Mouse (Mus musculus): ENCODE measurements at regions not wholly inside any gene's neighbourhood (a gene's known extent, or its start where the extent isn't known, plus 50 kb on each side); places are given as distances from the start of the nearest gene placed in this dataset.
A peak's percentile ranks its signal among the peaks of the same experiment; 100 is the strongest.
"Not testable (repeated sequence)": the region's sequence is repeated elsewhere in the genome, so short reads cannot be mapped to it uniquely, and the experiment has no call there.

DNA sequence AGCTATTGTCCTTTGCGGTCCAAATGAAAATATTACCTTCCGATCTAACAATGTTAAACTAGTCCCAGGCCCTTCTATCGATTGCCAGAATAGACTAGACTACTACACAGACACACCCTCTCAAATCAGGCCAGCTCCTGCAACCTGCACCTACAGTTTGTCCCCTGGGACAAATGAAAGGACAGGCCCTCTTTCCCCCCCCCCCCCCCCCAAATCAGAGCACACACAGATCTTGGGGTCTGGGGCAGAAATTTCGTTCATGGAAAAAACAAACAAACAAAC lies 77.8 kb downstream of the BC107364 start:
- WGBS, result no CpG with 5 or more reads among the region's 4 CpGs
- ATAC-seq (ENCODE audit: low read depth), result 0 out of 2 replicates have a peak, but pooled peaks have one; percentile 32
- H3K36me3 ChIP-seq; H3K9me3 ChIP-seq; H3K27me3 ChIP-seq; H3K27ac ChIP-seq (replicated peaks); H3K9ac ChIP-seq; H3K4me3 ChIP-seq; H3K4me1 ChIP-seq (replicated peaks); H3K4me2 ChIP-seq: not testable (repeated sequence)

GRCm38 (mm10) chr3:96373600-96374342 lies 78.3 kb downstream of the BC107364 start:
- WGBS, result 7% methylated on average over 2 of the region's 43 CpGs

DNA sequence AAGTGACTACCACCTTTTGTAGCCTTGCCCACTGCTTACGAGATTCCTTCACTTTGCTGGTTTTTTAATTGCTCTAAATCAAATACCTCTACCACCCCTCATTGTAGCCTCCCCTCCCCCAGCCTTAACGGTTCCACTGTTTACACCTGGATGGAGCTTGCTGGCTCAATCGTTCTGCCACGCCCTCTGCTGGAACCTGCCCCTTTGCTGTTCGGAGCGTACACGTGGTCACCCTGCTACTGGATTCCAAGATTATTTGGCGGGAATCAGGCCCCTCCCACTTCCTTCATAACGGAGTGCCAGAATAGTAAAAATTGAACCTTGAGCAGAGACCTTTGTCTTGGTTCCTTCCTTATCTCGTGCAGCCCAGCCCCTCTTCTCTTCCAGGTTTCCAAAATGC lies 68.8 kb upstream of the Fcgr1 start:
- H3K27me3 ChIP-seq, result peaks cover 19% of the 10 kb centered on the region
- H3K4me1 ChIP-seq (replicated peaks); H3K9ac ChIP-seq; H3K36me3 ChIP-seq; ATAC-seq (ENCODE audit: low read depth); H3K4me3 ChIP-seq; H3K4me2 ChIP-seq; H3K27ac ChIP-seq (replicated peaks); H3K9me3 ChIP-seq: not testable (repeated sequence)
- 41% methylated on average over 10 of the region's 10 CpGs for WGBS

More at GRCm38 (mm10) chr3:96373600-96374342, 78.3 kb downstream of the BC107364 start:
- H3K4me1 ChIP-seq (replicated peaks); H3K9me3 ChIP-seq; H3K4me2 ChIP-seq; H3K36me3 ChIP-seq; H3K9ac ChIP-seq; H3K27ac ChIP-seq (replicated peaks); H3K27me3 ChIP-seq; H3K4me3 ChIP-seq: not testable (repeated sequence)
- ATAC-seq (ENCODE audit: low read depth), result peak; percentile 84

DNA sequence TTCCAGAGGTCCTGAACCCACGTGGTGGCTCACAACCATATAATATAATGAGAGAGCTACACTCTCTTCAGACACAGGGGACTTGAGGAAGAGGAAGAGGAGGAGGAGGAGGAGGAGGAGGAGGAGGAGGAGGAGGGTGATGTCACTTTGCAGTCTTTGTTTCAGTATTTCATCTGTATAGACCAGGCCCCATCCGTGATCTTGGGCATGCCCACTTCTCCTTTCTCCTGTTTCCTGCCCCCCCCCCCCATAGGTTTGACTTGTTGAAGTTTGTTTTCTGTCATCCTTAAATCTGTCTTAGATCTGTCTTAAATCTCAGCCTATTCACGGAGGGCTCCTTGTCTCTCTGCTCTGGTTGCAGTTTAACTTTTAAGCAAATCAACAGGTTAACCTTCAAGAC lies 67.0 kb upstream of the Fcgr1 start:
- 70% methylated on average over 3 of the region's 3 CpGs for WGBS
- Histone ChIP-seq H3K9ac (no peak overlapping the region), H3K4me2 (no peak overlapping the region), H3K27me3 (peaks cover 19% of the 10 kb centered on the region), H3K4me3 (no peak overlapping the region), H3K9me3 (no peaks in the 10 kb centered on the region), H3K36me3 (no peaks in the 10 kb centered on the region), H3K27ac (replicated peaks) (no peak overlapping the region), H3K4me1 (replicated peaks) (no peaks in the 10 kb centered on the region)
- no peak for ATAC-seq (ENCODE audit: low read depth)

- H3K4me3 ChIP-seq; H3K9me3 ChIP-seq; H3K4me2 ChIP-seq; H3K27ac ChIP-seq (replicated peaks); H3K9ac ChIP-seq; H3K4me1 ChIP-seq (replicated peaks); H3K36me3 ChIP-seq: not testable (repeated sequence)
- H3K27me3 ChIP-seq, result peaks cover 19% of the 10 kb centered on the region
- 0% methylated on average over 2 of the region's 21 CpGs for WGBS
- peak; percentile 87 for ATAC-seq (ENCODE audit: low read depth)
These were observed 66.4 kb upstream of the Fcgr1 start for GRCm38 (mm10) chr3:96360214-96360536.

DNA sequence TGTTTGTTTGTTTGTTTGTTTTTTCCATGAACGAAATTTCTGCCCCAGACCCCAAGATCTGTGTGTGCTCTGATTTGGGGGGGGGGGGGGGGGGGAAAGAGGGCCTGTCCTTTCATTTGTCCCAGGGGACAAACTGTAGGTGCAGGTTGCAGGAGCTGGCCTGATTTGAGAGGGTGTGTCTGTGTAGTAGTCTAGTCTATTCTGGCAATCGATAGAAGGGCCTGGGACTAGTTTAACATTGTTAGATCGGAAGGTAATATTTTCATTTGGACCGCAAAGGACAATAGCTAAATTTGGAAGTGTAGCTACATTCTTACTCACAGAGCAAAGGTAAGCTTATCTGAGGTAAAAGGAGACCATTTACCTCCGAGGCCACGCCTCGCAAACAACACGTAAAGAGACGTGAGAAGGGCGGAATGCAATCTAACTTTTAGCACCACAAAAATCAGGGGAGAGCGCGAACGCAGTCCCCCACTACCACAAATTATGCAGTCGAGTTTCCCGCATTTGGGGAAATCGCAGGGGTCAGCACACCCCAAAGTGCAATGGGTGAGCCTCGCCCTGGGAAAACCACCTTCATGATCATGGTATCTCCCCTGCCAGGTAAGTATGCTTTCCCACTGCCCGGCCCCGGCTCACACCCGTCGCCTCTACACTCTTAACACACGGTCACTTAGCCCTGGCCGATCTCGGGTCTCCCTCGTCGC lies 65.9 kb upstream of the Fcgr1 start:
- peaks cover 19% of the 10 kb centered on the region for H3K27me3 ChIP-seq
- not testable (repeated sequence) for H3K4me3 ChIP-seq; H3K4me1 ChIP-seq (replicated peaks); H3K9me3 ChIP-seq; H3K4me2 ChIP-seq; H3K9ac ChIP-seq; H3K36me3 ChIP-seq; H3K27ac ChIP-seq (replicated peaks)
- WGBS, result no CpG with 5 or more reads among the region's 26 CpGs
- ATAC-seq (ENCODE audit: low read depth), result peak; percentile 79; the same call in 1 of the 2 replicates

GRCm38 (mm10) chr3:96351623-96352022 lies 57.9 kb upstream of the Fcgr1 start:
- not testable (repeated sequence) for ATAC-seq (ENCODE audit: low read depth); H3K9ac ChIP-seq; H3K27ac ChIP-seq (replicated peaks); H3K4me1 ChIP-seq (replicated peaks); H3K4me3 ChIP-seq; H3K4me2 ChIP-seq; H3K9me3 ChIP-seq; H3K36me3 ChIP-seq; H3K27me3 ChIP-seq
- no CpG with 5 or more reads among the region's 6 CpGs for WGBS

GRCm38 (mm10) chr3:96350985-96351384 lies 57.2 kb upstream of the Fcgr1 start:
- not testable (repeated sequence) for H3K9ac ChIP-seq; H3K4me1 ChIP-seq (replicated peaks); H3K27me3 ChIP-seq; H3K4me3 ChIP-seq; H3K27ac ChIP-seq (replicated peaks); ATAC-seq (ENCODE audit: low read depth); H3K9me3 ChIP-seq; H3K36me3 ChIP-seq; H3K4me2 ChIP-seq
- no CpG with 5 or more reads among the region's 13 CpGs for WGBS

DNA sequence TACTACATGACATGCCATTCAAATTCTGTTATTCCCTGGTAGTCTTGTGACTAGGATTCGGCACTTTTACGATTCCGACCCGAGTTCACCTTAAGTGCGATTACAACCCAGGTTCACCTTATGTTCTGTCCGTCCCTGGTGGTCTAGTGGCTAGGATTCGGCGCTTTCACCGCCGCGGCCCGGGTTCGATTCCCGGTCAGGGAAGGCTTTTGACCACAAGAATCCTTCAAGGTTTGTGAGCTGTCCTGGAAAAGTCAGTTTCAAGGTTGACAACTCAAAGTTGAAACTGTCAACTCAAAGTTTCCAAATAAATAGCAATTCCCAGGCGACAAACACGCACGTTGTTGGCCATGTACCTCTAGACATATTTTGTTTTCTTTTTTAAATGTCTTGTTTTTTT lies 52.8 kb upstream of the Fcgr1 start:
- no CpG with 5 or more reads among the region's 17 CpGs for WGBS
- ATAC-seq (ENCODE audit: low read depth), result not testable (repeated sequence)

DNA sequence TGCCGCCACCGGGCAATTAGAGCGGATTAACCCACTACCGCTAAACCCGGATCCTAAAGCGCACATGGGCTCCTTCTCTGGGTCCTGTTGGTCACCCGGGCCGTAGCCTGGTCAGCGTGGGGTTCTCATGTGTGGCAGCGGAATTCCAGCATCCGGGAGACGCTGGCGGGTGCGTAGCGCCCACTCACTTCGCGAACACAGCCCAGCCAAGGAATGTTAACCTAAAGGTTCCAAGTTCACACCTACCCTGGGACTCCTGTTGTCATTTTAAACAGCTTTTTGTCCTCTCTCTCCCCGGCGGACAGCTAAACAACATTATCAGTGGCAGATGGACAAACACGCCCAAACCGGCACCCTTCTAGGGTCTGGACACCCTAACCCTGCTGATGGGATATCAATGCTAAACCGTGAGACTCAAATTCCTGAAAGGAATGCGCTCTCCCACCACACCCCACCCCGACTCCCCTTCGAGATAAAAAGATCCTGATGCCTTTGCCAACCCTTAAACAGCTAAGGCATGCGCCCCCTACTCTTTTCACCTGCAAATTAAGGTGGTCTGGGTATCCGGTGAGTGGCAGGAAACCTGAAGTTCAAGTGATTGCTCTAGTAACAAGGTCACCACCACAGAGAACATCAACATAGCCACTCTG lies 49.8 kb upstream of the Fcgr1 start:
- no peaks in the 10 kb centered on the region for H3K9me3 ChIP-seq
- no peak for ATAC-seq (ENCODE audit: low read depth)
- no peak overlapping the region for H3K9ac ChIP-seq
- H3K27ac ChIP-seq (replicated peaks), result no peak overlapping the region
- 1% methylated on average over 27 of the region's 27 CpGs for WGBS
- no peak overlapping the region for H3K4me2 ChIP-seq
- H3K27me3 ChIP-seq, result peaks cover 64% of the 10 kb centered on the region
- H3K4me3 ChIP-seq, result no peak overlapping the region
- no peaks in the 10 kb centered on the region for H3K36me3 ChIP-seq
- H3K4me1 ChIP-seq (replicated peaks), result no peaks in the 10 kb centered on the region

More for the DNA sequence above, 52.8 kb upstream of the Fcgr1 start:
- H3K9ac ChIP-seq; H3K9me3 ChIP-seq; H3K27ac ChIP-seq (replicated peaks); H3K4me2 ChIP-seq; H3K4me1 ChIP-seq (replicated peaks); H3K36me3 ChIP-seq; H3K4me3 ChIP-seq: not testable (repeated sequence)
- peaks cover 37% of the 10 kb centered on the region for H3K27me3 ChIP-seq
